Mouse (Mus musculus): Measurements from ENCODE around the gene Tmem200b. TPM values are rescaled to one million over a fixed set of nuclear protein-coding genes. Genes with fewer than 3 reads are reported as not detected.

The Tmem200b gene
- total and polyA plus RNA-seq, 3 experiments, result not detected

- Histone ChIP-seq H3K4me1 (ENCODE audit: control insufficient read depth in 1 of 2, insufficient read depth in 2 of 2, low read length in 2 of 2) (peaks cover 0 to 6% of the 10 kb centered on the region in 2 experiments; a peak in 2 of 4 replicates), H3K27me3 (ENCODE audit: control insufficient read depth in 1 of 2, insufficient read depth in 2 of 2, low read length in 2 of 2) (no peaks in the 10 kb centered on the region), H3K27ac (ENCODE audit: control insufficient read depth, low read depth, low read length) (no peak overlapping the region), H3K36me3 (ENCODE audit: control insufficient read depth in 1 of 2, insufficient read depth in 2 of 2, low read length in 2 of 2) (peaks cover 2 to 38% of the 10 kb centered on the region in 2 experiments; a peak in 2 of 4 replicates), H3K9ac (ENCODE audit: control insufficient read depth, low read depth, low read length, poor library complexity, severe bottlenecking) (no peak overlapping the region), H3K9me3 (replicated peaks; ENCODE audit: insufficient read depth, low read length) (no peaks in the 10 kb centered on the region), H3K79me2 (ENCODE audit: control insufficient read depth, insufficient read depth, low read length, poor library complexity) (peaks cover 68% of the 10 kb centered on the region), H3K4me3 (ENCODE audit: control insufficient read depth in 1 of 2, insufficient read depth in 1 of 2, low read depth in 2 of 2, low read length in 2 of 2) (no peak overlapping the region)
- no peak for DNase-seq (ENCODE audit: low read depth, low spot score)
- TF ChIP-seq MAFK (IDR thresholded peaks at IDR 0.05; ENCODE audit: borderline replicate concordance, low read depth, low read length) (no peak), GATA1 (IDR thresholded peaks at IDR 0.05; ENCODE audit: low read depth, low read length) (no peak), ELF1 (IDR thresholded peaks at IDR 0.05; ENCODE audit: low read depth, low read length) (no peak), ZMIZ1 (IDR thresholded peaks at IDR 0.05; ENCODE audit: low read depth, low read length) (no peak), SIN3A (IDR thresholded peaks at IDR 0.05; ENCODE audit: low read length) (no peak), BHLHE40 (IDR thresholded peaks at IDR 0.05; ENCODE audit: borderline replicate concordance, low read depth, low read length) (no peak)
These were observed 36.2 kb upstream of the Tmem200b start for GRCm38 (mm10) chr4:131885376-131885775.

- Histone ChIP-seq H3K9me3 (replicated peaks; ENCODE audit: insufficient read depth, low read length) (no peaks in the 10 kb centered on the region), H3K9ac (ENCODE audit: control insufficient read depth, low read depth, low read length, poor library complexity, severe bottlenecking) (no peak overlapping the region), H3K4me1 (ENCODE audit: control insufficient read depth in 1 of 2, insufficient read depth in 2 of 2, low read length in 2 of 2) (peaks cover 0 to 4% of the 10 kb centered on the region in 2 experiments; a peak in 2 of 4 replicates), H3K27ac (ENCODE audit: control insufficient read depth, low read depth, low read length) (no peak overlapping the region), H3K4me3 (ENCODE audit: control insufficient read depth in 1 of 2, insufficient read depth in 1 of 2, low read depth in 2 of 2, low read length in 2 of 2) (no peak overlapping the region), H3K36me3 (ENCODE audit: control insufficient read depth in 1 of 2, insufficient read depth in 2 of 2, low read length in 2 of 2) (peaks cover 2 to 54% of the 10 kb centered on the region in 2 experiments; a peak in 2 of 4 replicates), H3K27me3 (ENCODE audit: control insufficient read depth in 1 of 2, insufficient read depth in 2 of 2, low read length in 2 of 2) (no peaks in the 10 kb centered on the region), H3K79me2 (ENCODE audit: control insufficient read depth, insufficient read depth, low read length, poor library complexity) (peaks cover 42% of the 10 kb centered on the region)
- DNase-seq (ENCODE audit: low read depth, low spot score), result no peak
- TF ChIP-seq EP300 (IDR thresholded peaks at IDR 0.05; ENCODE audit: low read depth in 1 of 2, low read length in 2 of 2) (no peak), NRF1 (IDR thresholded peaks at IDR 0.05; ENCODE audit: insufficient read depth, low read depth, low read length, poor library complexity, severe bottlenecking) (no peak), MAX (IDR thresholded peaks at IDR 0.05; ENCODE audit: low read length) (no peak), MAZ (IDR thresholded peaks at IDR 0.05; ENCODE audit: low read depth, low read length) (no peak; the same call in 1 of the 2 replicates), ZMIZ1 (IDR thresholded peaks at IDR 0.05; ENCODE audit: low read depth, low read length) (no peak), CTCF (IDR thresholded peaks at IDR 0.05 in 2 of 3, conservative IDR thresholded peaks at IDR 0.05 in 1 of 3; ENCODE audit: control insufficient read depth in 1 of 3, insufficient read depth in 1 of 3, low read depth in 2 of 3, low read length in 3 of 3, poor library complexity in 1 of 3, severe bottlenecking in 1 of 3) (no peak), ZKSCAN1 (IDR thresholded peaks at IDR 0.05; ENCODE audit: low read depth, low read length) (no peak), ETS1 (IDR thresholded peaks at IDR 0.05; ENCODE audit: low read depth, low read length) (no peak), POLR2AphosphoS2 (IDR thresholded peaks at IDR 0.05; ENCODE audit: low read length) (no peak), GATA1 (IDR thresholded peaks at IDR 0.05; ENCODE audit: low read depth, low read length) (no peak), RCOR1 (IDR thresholded peaks at IDR 0.05; ENCODE audit: low read depth, low read length) (no peak), HCFC1 (IDR thresholded peaks at IDR 0.05; ENCODE audit: low read depth, low read length) (no peak), MXI1 (IDR thresholded peaks at IDR 0.05; ENCODE audit: low read depth, low read length) (no peak)
These were observed 33.0 kb upstream of the Tmem200b start for GRCm38 (mm10) chr4:131888564-131888963.

All from MEL (cell line).